Mouse (Mus musculus) retina, postnatal 1 day (tissue): Measurements from ENCODE around the gene Ism1.

Experiments
- DNase-seq: peaks from one replicate; pipeline ENCODE4 v3.0.0-alpha.2; 2012

Gene Ism1

GRCm38 (mm10) chr2:139677809-139678274 is at the start of gene Ism1:
TSS of gene Ism1 (plus strand) at chr2:139678178.
- DNase-seq: peak; percentile 68

- no peak for DNase-seq
Observed at GRCm38 (mm10) chr2:139628731-139629130, 49.2 kb upstream of the Ism1 start.

- DNase-seq: no peak
Observed at GRCm38 (mm10) chr2:139629653-139630052, 48.3 kb upstream of the Ism1 start.

- no peak for DNase-seq
Observed at GRCm38 (mm10) chr2:139634506-139634905, 43.5 kb upstream of the Ism1 start.

GRCm38 (mm10) chr2:139637861-139638260 is 40.1 kb upstream of the Ism1 start:
- DNase-seq: no peak

GRCm38 (mm10) chr2:139641757-139642385 is 36.1 kb upstream of the Ism1 start:
- DNase-seq: no peak

GRCm38 (mm10) chr2:139649518-139649917 is 28.5 kb upstream of the Ism1 start:
- peak; percentile 1 for DNase-seq

- peak; percentile 28 for DNase-seq
Observed at GRCm38 (mm10) chr2:139656750-139657149, 21.2 kb upstream of the Ism1 start.

GRCm38 (mm10) chr2:139671838-139672237 is 6.1 kb upstream of the Ism1 start:
- DNase-seq: no peak

- no peak for DNase-seq
Observed at GRCm38 (mm10) chr2:139672371-139672770, 5.6 kb upstream of the Ism1 start.

GRCm38 (mm10) chr2:139677065-139677762 is 764 bp upstream of the Ism1 start:
- peak; percentile 70 for DNase-seq

- peak; percentile 75 for DNase-seq
Observed at GRCm38 (mm10) chr2:139678275-139679140, 530 bp downstream of the Ism1 start.

- no peak for DNase-seq
Observed at GRCm38 (mm10) chr2:139682540-139682939, 4.6 kb downstream of the Ism1 start.

- DNase-seq: no peak
Observed at GRCm38 (mm10) chr2:139689442-139690003, 11.5 kb downstream of the Ism1 start.

GRCm38 (mm10) chr2:139693521-139693920 is 15.5 kb downstream of the Ism1 start:
- DNase-seq: no peak

GRCm38 (mm10) chr2:139694638-139695037 is 16.7 kb downstream of the Ism1 start:
- DNase-seq: no peak

GRCm38 (mm10) chr2:139696578-139696977 is 18.6 kb downstream of the Ism1 start:
- DNase-seq: no peak

GRCm38 (mm10) chr2:139700609-139701008 is 22.6 kb downstream of the Ism1 start:
- DNase-seq: no peak

- no peak for DNase-seq
Observed at GRCm38 (mm10) chr2:139704951-139705350, 27.0 kb downstream of the Ism1 start.

GRCm38 (mm10) chr2:139708194-139708899 is 30.4 kb downstream of the Ism1 start:
- DNase-seq: peak; percentile 37

- DNase-seq: no peak
Observed at GRCm38 (mm10) chr2:139711640-139712039, 33.7 kb downstream of the Ism1 start.

- DNase-seq: no peak
Observed at GRCm38 (mm10) chr2:139712046-139712445, 34.1 kb downstream of the Ism1 start.
